Mouse (Mus musculus) brain, embryonic 14.5 days (tissue): ENCODE data around the gene Pla2g2c.

Source experiments
- CTCF ChIP-seq: fragments of 200-500 bp; IDR thresholded peaks from 2 replicates; pipeline ENCODE4 v1.5.1; 2012; ENCODE audit warnings: inconsistent platforms, mild to moderate bottlenecking, moderate library complexity, borderline replicate concordance; ENCODE audit not compliant: insufficient read depth, insufficient read length; ENCODE audit errors: extremely low read depth
- POLR2A ChIP-seq: fragments of 200-500 bp; IDR thresholded peaks from 2 replicates; pipeline ENCODE4 v1.6.1; 2012; ENCODE audit warnings: mild to moderate bottlenecking, inconsistent platforms, borderline replicate concordance; ENCODE audit not compliant: poor library complexity, insufficient read depth, insufficient read length, severe bottlenecking; ENCODE audit errors: extremely low read depth

DNA sequence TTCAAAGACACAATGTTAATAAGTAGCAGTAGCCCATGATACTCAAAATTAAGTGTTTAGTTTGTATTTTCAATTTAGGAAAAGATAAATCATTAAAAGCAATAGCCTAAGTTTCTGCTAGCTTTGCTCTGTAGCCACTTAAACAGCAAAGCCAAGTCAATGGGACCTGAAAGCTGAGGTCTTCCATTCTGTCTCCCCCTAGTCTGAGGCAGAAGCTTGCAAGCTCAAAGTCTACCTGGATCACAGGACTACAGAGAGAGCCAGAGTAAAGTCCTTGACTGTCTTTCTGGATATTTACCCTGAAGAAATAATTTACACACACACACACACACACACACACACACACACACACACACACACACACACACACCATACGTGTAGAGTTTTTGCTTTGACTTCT is 10.4 kb upstream of the Pla2g2c start:
- TF ChIP-seq CTCF (no peak), POLR2A (no peak)
